Mouse (Mus musculus): ENCODE results near the gene Mospd3.

GRCm38 (mm10) chr5:137629306-137629721 is 28.5 kb upstream of the Mospd3 start:
- TF ChIP-seq CTCF (IDR thresholded peaks at IDR 0.05; ENCODE audit: low read depth) (no peak), EP300 (IDR thresholded peaks at IDR 0.05; ENCODE audit: low read depth) (no peak)

Data from liver, embryonic 14.5 days (tissue).